Mouse (Mus musculus) midbrain, embryonic 10.5 days (tissue): ENCODE results near the gene Selenon. TPM values are rescaled to one million over a fixed set of nuclear protein-coding genes. Genes with fewer than 3 reads are reported as not detected.
"Not testable (repeated sequence)": the region's sequence is repeated elsewhere in the genome, so short reads cannot be mapped to it uniquely, and the experiment has no call there.

Experiments
- DNase-seq: peaks from one replicate; pipeline ENCODE4 v3.0.0-alpha.2; 2017; ENCODE audit warnings: low spot score
- H3K27ac ChIP-seq: fragments of 300-500 bp; sonication (generic); replicated peaks from 2 replicates; pipeline ENCODE4 v1.5.1; 2016; ENCODE audit warnings: mild to moderate bottlenecking
- H3K27me3 ChIP-seq: fragments of 300-500 bp; sonication (generic); 2 replicates; pipeline ENCODE4 v1.6.1; 2016; ENCODE audit warnings: low read depth, mild to moderate bottlenecking; ENCODE audit not compliant: poor library complexity, severe bottlenecking
- H3K36me3 ChIP-seq: fragments of 300-500 bp; sonication (generic); 2 replicates; pipeline ENCODE4 v1.6.1; 2016; ENCODE audit warnings: mild to moderate bottlenecking, moderate library complexity
- H3K4me1 ChIP-seq: fragments of 300-500 bp; sonication (generic); 2 replicates; pipeline ENCODE4 v1.6.1; 2016
- H3K4me3 ChIP-seq: fragments of 300-500 bp; sonication (generic); 2 replicates; pipeline ENCODE4 v1.5.1; 2016; ENCODE audit warnings: mild to moderate bottlenecking, moderate library complexity
- H3K9me3 ChIP-seq: fragments of 300-500 bp; sonication (generic); replicated peaks from 2 replicates; pipeline ENCODE4 v1.6.1; 2016; ENCODE audit warnings: mild to moderate bottlenecking
- WGBS: fragments of 180-500 bp; shearing (Covaris S2); methylation state at CpG from one replicate; pipeline ENCODE4 v1.1.7; 2016; 5-methylcytosine and 5-hydroxymethylcytosine counted together
- polyA plus RNA-seq: library from polyadenylated mRNA; unstranded; fragments of >200 nt; fragmentation: Nextera tagmentation; extraction: Ambion mirVana; gene quantifications from 2 replicates; pipeline ENCODE4 v1.2.1, GENCODE M21; 2016

The Selenon gene
- polyA plus RNA-seq, 1 experiment from 2014 or later, result 8.4 TPM

GRCm38 (mm10) chr4:134511730-134512129, 40.2 kb downstream of the Selenon start:
- 80% methylated on average over 6 of the region's 6 CpGs for WGBS
- DNase-seq, result no peak
- H3K4me1 ChIP-seq, result peaks cover 43% of the 10 kb centered on the region
- peak overlapping the region; percentile 93 for H3K27ac ChIP-seq
- no peaks in the 10 kb centered on the region for H3K9me3 ChIP-seq
- peaks cover 20% of the 10 kb centered on the region; the same call in 1 of the 2 replicates for H3K36me3 ChIP-seq
- no peaks in the 10 kb centered on the region for H3K27me3 ChIP-seq
- peak overlapping the region; percentile 72 for H3K4me3 ChIP-seq

GRCm38 (mm10) chr4:134510845-134511411, 41.0 kb downstream of the Selenon start, which contains the start of gene Aunip:
Gene Aunip, plus strand, starts transcription at chr4:134510999.
- Histone ChIP-seq H3K4me3 (peak within 1 kb of the TSS; percentile 72), H3K9me3 (no peaks in the 10 kb centered on the region), H3K4me1 (peaks cover 43% of the 10 kb centered on the region), H3K27ac (peak within 1 kb of the TSS; percentile 93), H3K36me3 (peaks cover 20% of the 10 kb centered on the region; the same call in 1 of the 2 replicates), H3K27me3 (no peaks in the 10 kb centered on the region)
- under 1% methylated on average over 42 of the region's 42 CpGs for WGBS
- peak; percentile 93 for DNase-seq

DNA sequence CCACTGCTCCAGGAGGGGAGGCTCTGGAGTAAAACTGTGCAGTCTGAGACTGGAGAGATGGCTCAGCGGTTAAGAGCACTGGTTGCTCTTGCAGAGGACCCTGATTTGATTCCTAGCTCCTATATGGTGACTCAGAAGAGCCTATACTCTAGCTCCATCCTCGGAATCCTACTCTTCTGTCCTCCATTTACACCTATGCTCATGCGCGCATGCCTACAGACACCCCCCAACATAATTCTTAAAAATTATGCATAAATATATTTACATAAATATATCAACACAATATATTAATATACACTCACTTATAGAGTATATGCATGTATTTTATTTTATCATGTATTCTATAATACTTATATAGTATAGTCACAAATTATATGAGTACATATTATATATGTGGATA, 41.6 kb downstream of the Selenon start:
- WGBS, result 72% methylated on average over 4 of the region's 4 CpGs
- H3K27ac ChIP-seq, result no peak overlapping the region
- H3K36me3 ChIP-seq, result peaks cover 17% of the 10 kb centered on the region; the same call in 1 of the 2 replicates
- peak overlapping the region; percentile 72; the same call in 1 of the 2 replicates for H3K4me3 ChIP-seq
- no peak for DNase-seq
- H3K4me1 ChIP-seq, result peaks cover 43% of the 10 kb centered on the region
- no peaks in the 10 kb centered on the region for H3K9me3 ChIP-seq
- no peaks in the 10 kb centered on the region for H3K27me3 ChIP-seq

DNA sequence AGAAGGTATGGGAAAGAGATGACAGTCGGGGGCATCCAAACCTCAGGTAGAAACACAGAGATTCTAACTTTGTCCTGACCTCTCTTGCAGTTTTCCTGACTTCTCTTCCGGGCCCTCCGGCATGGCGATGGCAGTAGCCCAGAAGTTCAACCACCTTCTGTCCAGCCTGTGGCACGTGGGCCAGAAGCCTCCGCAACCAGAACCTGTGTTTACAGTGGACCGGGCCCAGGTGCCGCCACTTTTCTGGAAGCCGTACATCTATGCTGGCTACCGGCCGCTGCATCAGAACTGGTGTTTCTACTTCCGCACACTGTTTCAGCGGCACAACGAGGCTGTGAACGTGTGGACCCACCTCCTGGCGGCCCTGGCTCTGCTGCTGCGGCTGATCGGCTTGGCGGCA, 45.3 kb downstream of the Selenon start:
- DNase-seq, result no peak
- WGBS, result 89% methylated on average over 19 of the region's 19 CpGs

DNA sequence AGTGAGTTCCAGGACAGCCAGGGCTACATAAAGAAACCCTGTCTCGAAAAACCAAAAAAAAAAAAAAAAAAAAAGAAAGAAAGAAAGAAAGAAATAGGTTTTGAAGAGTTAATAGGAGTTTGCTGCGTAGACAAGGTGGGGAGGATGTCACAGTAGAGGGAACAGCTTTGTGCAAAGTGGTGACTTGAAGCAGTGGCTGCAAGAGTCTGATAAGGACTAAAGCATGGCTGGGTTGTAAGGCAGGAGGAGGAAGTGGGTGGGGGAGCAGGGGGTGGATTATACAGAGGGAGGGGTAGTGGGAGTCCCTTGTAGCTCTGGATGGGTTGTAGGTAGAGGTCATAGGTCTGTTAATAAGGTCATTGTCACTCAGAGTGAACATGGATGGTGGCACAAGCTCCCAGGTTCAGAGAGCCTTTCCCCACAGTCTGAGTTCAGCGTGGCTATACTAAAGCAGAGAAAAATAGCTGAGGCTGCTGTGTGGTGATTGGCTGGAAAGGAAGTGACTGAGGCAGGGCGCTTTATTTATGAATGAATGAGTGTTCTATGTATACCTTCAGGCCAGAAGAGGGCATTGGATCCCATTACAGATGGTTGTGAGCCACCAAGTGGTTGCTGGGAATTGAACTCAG, 45.9 kb downstream of the Selenon start:
- no peaks in the 10 kb centered on the region for H3K36me3 ChIP-seq
- peaks cover 10% of the 10 kb centered on the region; the same call in 1 of the 2 replicates for H3K4me1 ChIP-seq
- H3K9me3 ChIP-seq, result no peaks in the 10 kb centered on the region
- no peak overlapping the region for H3K27ac ChIP-seq
- 74% methylated on average over 3 of the region's 4 CpGs for WGBS
- DNase-seq, result no peak
- H3K4me3 ChIP-seq, result no peak overlapping the region
- no peaks in the 10 kb centered on the region for H3K27me3 ChIP-seq

More for the DNA sequence above, 45.3 kb downstream of the Selenon start:
- H3K27me3 ChIP-seq, result no peaks in the 10 kb centered on the region
- H3K4me1 ChIP-seq, result peaks cover 16% of the 10 kb centered on the region
- H3K4me3 ChIP-seq, result no peak overlapping the region
- no peaks in the 10 kb centered on the region for H3K36me3 ChIP-seq
- H3K9me3 ChIP-seq, result no peaks in the 10 kb centered on the region
- no peak overlapping the region for H3K27ac ChIP-seq

DNA sequence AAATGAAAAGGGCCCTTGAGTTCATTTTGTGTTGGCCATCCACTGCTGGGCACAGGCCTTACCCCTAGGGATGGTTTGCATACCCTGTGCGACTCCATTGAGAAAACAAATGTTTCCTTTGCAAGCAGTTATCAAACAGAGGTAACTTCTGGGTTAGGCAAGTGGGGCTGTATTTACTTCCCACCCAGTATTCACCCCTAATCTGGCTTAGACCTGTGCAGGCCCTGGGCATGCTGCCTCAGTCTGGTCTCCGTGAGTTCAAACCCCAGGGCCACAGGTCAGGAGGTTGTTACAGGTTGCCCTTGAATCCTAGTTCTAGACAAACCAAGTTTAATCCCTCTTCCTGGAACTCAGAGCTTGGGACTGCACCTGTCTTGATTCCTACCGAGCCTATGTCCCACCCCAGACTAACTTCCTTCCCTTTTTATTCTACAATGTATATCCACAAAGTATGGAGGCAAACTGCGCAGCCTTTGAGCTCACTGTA, 46.6 kb downstream of the Selenon start:
- H3K36me3 ChIP-seq, result no peaks in the 10 kb centered on the region
- no peaks in the 10 kb centered on the region for H3K27me3 ChIP-seq
- no peak overlapping the region for H3K4me3 ChIP-seq
- no peak overlapping the region; the same call in 1 of the 2 replicates for H3K27ac ChIP-seq
- WGBS, result 89% methylated on average over 4 of the region's 4 CpGs
- DNase-seq, result no peak
- 0 out of 2 replicates have a peak, but pooled peaks cover 5% of the 10 kb centered on the region for H3K4me1 ChIP-seq
- H3K9me3 ChIP-seq, result no peaks in the 10 kb centered on the region

DNA sequence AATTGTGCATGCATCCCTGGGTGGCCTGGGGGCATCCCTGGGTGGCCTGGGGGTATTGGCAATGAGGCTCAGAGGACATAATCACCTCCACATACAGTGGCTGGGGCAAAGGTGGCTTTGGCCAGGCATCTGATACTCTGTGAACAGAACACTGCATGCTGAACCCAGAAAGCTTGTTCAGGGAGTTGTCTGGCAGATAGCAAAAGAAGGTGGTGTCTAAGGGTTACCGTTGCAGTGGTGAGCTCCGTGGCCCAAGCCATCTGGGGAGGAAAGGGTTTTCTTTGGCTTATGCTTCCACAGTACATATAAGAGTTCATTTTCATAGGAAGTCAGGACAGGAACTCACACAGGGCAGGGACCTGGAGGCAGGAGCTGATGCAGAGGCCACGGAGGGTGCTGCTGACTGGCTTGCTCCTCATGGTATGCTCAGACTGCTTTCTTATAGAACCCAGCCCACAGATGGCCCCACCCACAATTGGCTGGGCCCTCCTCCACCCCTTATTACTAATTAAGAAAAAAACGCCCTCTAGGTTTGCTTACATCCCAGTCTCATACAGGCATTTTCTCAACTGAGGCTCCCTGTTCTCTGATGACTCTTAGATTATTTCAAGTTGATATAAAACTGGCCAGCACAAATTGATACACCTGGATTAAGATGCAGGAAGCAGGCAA, 48.1 kb downstream of the Selenon start:
- Histone ChIP-seq H3K4me1 (0 out of 2 replicates have a peak, but pooled peaks cover 3% of the 10 kb centered on the region), H3K27ac (no peak overlapping the region), H3K4me3 (no peak overlapping the region), H3K9me3 (no peaks in the 10 kb centered on the region), H3K27me3 (no peaks in the 10 kb centered on the region; the same call in 1 of the 2 replicates), H3K36me3 (no peaks in the 10 kb centered on the region)
- WGBS, result 86% methylated on average over 4 of the region's 4 CpGs
- DNase-seq, result no peak

GRCm38 (mm10) chr4:134501095-134501494, 50.9 kb downstream of the Selenon start:
- DNase-seq, result no peak
- WGBS, result 92% methylated on average over 6 of the region's 6 CpGs
- Histone ChIP-seq H3K9me3 (no peaks in the 10 kb centered on the region), H3K27ac (no peak overlapping the region), H3K4me1 (peaks cover 21% of the 10 kb centered on the region), H3K36me3 (no peaks in the 10 kb centered on the region), H3K27me3 (peaks cover 21% of the 10 kb centered on the region), H3K4me3 (no peak overlapping the region)

DNA sequence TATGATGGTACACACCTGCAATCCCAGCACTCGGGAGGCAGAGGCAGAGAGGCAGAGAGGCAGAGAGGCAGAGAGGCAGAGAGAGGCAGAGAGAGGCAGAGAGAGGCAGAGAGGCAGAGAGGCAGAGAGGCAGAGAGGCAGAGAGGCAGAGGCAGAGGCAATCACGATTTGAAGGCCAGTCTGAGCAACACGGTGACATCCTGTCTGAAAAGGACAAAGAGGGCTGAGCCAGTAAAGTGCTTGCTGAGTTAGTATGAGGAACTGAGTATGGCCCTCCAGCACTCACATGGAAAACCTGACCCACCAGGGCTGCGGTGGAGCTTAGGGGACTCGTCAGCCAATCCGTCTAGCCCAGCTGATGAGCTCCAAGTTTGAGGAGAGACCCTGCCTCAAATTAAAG, 53.0 kb downstream of the Selenon start:
- WGBS, result 87% methylated on average over 6 of the region's 6 CpGs
- not testable (repeated sequence) for H3K36me3 ChIP-seq, H3K4me3 ChIP-seq, DNase-seq, H3K9me3 ChIP-seq, H3K27ac ChIP-seq
- Histone ChIP-seq H3K27me3 (peaks cover 27% of the 10 kb centered on the region), H3K4me1 (peaks cover 39% of the 10 kb centered on the region)

DNA sequence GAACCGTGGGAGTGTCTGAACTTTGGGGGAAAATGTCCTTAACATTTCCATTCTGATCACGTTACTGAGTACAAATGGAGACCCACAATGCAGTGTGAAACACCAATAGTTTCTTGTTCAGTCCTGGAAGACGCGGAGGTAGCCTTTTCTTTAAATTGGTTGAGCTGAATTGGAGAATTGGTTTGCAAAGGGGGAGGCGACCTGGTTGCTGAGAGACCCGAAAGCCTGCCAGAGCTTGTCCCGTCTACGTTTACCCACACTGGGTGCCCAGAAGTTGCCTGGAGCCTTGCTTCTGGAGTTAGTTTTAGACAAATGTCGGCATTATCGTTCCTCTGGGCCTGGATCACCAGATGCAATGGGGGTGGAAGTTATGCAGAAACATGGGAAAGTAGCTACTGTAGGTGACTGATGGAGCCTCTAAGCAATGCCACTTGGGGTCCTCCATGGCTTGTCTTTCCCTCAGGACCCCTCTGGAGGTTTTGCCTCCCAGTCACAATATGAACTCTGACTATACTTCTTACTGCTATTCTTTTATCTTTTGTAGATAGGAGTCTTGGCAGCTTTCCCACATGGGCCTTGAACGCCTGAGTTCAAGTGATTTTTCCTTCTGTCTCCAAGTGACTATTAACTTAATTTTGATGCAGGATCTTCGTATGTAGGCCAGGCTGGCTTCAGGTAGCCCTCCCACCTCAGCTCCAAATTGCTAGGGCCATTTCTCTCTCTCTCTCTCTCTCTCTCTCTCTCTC, 53.8 kb downstream of the Selenon start:
- 85% methylated on average over 12 of the region's 12 CpGs for WGBS
- H3K27ac ChIP-seq, result no peak overlapping the region
- peak overlapping the region; percentile 75; the same call in 1 of the 2 replicates for H3K4me3 ChIP-seq
- H3K27me3 ChIP-seq, result peaks cover 27% of the 10 kb centered on the region
- DNase-seq, result no peak
- H3K36me3 ChIP-seq, result no peaks in the 10 kb centered on the region
- H3K9me3 ChIP-seq, result no peaks in the 10 kb centered on the region
- H3K4me1 ChIP-seq, result peaks cover 39% of the 10 kb centered on the region

GRCm38 (mm10) chr4:134497223-134497622, 54.7 kb downstream of the Selenon start:
- Histone ChIP-seq H3K9me3 (no peaks in the 10 kb centered on the region), H3K4me1 (peaks cover 39% of the 10 kb centered on the region), H3K36me3 (no peaks in the 10 kb centered on the region), H3K27me3 (peaks cover 27% of the 10 kb centered on the region), H3K27ac (peak overlapping the region; percentile 82), H3K4me3 (peak overlapping the region; percentile 75)
- WGBS, result 14% methylated on average over 6 of the region's 6 CpGs
- DNase-seq, result no peak

DNA sequence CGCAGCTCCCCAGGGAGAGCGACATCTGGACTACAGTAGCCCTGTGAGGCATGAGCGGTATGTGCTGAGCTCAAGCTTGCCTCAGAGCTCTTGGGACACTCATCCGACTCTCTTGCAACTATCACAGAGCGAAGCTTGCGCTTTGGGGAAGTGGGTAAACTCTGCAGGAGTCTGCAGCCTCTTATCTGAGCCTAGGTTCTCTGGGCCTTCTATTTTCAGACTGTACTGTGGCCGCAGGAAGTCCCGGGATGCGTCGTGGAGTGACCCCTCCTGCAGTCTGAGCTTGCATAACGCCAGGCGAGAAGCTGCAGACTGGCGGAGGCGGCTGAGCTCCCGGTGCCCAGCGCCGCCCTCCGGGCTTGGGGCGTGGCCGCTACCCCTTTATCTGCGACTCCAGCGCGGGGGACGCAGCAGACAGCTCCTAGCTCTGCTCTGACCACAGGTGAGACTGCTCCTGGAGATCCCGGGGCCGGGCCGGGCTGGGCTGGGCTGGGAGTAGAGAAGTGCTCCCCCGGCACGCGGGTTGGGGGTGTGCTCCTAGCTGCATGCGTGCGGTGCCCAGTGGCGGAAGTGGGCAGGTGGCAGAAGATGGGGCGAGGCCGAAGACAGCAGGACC, 55.3 kb downstream of the Selenon start, which contains the start of gene Paqr7:
Paqr7 (plus strand) TSS at position 103 of the 616 bp plus-strand sequence.
- Histone ChIP-seq H3K4me1 (peaks cover 39% of the 10 kb centered on the region), H3K27me3 (peaks cover 27% of the 10 kb centered on the region), H3K4me3 (peak within 1 kb of the TSS; percentile 75), H3K27ac (peak within 1 kb of the TSS; percentile 82), H3K9me3 (no peaks in the 10 kb centered on the region), H3K36me3 (no peaks in the 10 kb centered on the region)
- peak; percentile 62 for DNase-seq
- 3% methylated on average over 35 of the region's 35 CpGs for WGBS
